Mouse (Mus musculus): Measurements from ENCODE around the gene Slit3.

The Slit3 gene

DNA sequence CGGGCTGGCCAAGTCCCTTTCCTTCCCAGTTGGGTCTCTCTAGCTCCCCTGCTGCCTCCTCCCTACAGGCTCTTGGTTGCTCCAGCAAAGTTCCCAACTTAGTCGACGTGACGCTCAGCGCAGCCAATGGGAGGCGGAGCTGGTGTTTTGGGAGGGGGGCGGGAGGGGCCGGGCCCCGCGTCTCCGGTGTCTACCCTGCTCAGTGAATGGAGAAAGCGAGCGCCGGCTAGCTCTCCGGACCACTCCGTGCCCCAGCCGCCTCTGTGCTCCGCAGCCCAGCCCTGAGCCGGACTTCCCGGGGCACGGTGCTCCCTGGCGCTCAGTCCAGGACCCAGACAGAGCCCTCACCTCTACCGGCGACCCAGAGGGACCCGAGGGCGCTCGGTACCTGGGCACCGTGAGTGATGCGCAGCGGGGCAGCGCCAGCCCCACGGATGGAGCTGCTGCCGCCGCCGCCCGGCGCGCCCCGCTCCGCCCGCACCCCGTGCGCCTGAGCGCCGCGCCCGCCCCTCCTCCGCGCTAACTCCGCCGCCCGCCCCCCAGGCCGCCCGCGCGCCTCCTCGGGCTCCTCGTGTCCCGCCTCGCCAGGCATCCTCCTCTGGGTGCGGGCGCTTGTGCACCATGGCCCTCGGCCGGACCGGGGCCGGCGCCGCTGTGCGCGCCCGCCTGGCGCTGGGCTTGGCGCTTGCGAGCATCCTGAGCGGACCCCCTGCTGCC, at the start of gene Slit3:
Gene Slit3 (plus strand): TSS at position 331 of the 717 bp plus-strand sequence.
- DNase-seq: peak; percentile 38

DNA sequence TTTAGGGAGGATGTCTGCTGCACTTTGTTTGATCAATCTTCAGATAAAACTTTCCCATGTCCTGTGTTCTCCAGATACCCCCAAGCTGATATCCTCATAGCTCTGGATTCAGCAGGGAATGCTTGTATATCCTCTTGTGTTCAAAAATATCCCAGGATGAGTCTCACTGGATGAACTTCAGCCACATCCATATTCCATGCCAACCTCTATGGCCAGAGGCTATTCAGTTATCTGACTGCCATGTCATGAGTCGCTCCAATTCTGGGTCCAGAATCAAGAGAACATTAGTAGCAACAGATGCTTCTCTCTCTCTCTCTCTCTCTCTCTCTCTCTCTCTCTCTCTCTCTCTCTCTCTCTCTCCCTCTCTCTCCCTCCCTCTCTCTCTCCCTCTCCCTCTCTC, 49.6 kb upstream of the Slit3 start:
- no peak for DNase-seq

DNA sequence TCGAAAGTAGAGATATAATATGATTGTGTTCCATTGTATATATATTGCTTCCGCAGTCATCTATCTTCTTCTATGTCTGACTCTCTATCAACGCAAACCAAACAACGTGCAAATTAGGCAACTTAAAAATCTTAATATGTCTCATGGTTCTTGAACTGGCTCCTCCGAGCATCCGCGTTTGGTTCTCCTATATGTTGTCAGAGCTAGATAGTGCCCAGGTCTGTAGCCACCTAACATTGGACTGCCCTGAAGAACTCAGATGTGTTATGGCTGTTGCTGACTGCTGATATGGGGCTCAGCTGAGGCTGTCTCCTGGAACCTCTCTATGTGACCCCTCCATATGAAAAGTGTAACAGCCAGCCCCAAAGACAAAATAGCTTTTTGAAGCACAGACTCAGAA, 45.6 kb upstream of the Slit3 start:
- DNase-seq: no peak

DNA sequence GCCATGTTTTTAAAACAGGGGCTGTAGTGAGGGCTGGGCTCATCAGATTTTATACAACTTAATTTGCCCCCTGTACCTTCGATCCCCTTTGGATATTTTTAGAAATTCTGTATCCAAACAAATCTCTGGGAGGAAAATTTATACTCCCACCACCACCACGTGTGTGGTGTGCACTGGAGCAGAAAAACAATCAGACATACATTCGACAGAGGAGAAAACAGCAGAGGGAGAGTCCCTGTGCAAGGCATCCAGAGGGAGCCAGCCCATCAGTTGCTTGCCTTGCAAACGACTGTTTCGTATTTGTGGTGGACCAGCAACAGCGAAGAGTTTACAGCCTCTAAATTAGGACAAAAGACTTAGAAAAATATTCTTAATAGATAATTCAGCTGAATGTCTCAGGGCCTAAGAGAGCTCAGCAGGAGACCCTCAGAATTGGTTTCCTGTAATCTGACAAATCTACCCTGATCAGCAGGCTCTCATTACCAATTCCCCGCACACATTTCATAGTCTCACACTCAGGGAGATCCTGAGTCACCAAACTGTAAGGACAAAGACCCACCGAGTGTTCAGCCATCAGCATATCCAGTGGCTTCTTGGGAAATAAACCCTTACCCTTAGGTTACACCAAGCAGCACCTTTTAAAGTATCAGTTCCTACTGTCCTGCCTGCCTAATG, 40.4 kb upstream of the Slit3 start:
- no peak for DNase-seq

DNA sequence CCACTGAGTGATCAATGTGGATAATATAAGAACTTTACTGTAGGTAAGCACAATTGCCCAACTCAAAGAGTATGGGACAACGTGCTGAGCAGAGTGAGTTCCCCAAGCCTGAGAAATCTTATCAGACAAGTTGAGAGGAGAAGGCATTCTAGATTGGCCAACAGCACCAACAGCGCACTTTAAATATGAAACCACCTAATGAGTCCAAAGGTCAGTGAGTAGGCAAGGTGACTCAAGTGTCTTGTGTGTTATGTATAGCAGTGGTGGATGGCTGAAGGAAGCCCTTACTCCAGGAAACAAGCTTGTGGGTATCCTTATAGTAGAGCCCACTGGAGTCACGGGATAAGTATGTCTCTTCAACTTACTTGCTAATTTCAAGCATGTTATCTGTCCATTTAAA, 38.7 kb upstream of the Slit3 start:
- no peak for DNase-seq

DNA sequence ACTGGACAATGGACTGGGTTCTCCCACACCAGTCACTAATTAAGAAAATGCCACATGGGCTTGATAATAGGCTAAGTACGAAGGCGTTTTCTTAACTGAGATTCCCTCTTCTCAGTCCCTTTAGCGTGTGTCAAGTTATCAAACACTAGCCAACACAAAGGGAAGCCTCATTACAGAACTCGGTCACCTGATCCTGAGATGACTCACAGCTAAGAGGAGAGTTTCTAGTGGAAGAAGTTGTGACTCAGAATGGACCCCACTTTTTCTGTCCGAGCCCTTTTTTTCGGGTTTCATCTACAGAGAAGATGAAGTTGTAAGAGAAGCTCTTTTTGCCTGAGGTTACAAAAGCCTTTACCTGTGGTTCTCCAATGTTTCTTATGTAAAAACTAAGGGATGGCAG, 38.0 kb upstream of the Slit3 start:
- DNase-seq: no peak

DNA sequence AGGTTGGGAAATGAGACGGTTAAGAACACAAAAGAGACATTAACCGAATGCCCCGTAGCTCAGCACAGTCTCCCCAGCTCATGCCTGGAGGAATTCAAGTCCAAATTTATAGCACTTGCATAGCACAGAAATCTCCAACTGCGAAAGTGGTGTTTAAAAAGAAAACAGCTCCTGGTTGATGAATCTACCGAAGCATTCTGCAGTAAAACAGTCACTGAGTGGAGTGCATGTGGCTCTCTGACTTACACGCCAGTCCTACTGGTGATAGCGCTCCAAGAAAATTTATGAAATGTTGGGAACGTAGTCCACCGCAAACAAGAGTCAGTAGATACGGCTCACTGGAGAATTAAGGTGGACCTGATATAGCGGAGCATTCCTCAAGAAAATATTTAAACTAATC, 35.7 kb upstream of the Slit3 start:
- DNase-seq: no peak

DNA sequence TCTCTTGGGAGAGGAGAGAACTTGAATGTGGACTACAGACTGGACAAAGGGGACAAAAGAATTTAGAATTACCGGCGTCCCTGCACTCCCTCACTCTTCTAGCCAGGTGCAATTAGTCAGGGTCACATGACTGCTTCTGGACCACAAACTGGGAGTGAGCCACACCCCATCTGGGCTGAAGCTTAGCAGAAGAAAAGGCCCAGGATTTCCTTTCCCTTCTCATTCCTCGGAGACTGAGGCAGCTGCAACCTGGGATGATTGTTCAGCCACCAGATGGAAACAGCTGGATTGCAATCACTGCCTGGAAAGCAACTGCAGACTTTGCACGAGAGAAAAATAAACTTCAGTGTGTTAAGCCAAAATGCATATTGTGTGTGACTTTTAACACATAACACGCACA, 35.0 kb upstream of the Slit3 start:
- no peak for DNase-seq

DNA sequence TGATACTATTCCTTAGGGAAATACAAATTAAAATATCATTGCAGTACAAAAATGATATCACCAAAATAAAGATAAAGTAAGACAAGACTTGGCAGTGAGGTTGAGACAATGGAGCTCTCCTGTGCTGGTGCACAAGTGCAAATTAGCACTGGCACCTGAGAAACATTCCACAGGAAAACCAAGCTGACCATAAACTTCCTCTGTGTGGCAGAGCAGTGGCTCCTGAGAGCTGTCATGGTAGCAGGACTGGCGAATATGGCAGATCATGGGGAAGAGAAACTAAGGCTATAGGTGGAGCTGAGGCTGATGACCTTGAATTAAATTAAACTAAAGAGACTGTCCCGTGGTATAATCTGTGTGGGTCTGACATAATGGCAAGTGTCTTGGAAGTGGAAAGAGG, 33.6 kb upstream of the Slit3 start:
- DNase-seq: no peak

DNA sequence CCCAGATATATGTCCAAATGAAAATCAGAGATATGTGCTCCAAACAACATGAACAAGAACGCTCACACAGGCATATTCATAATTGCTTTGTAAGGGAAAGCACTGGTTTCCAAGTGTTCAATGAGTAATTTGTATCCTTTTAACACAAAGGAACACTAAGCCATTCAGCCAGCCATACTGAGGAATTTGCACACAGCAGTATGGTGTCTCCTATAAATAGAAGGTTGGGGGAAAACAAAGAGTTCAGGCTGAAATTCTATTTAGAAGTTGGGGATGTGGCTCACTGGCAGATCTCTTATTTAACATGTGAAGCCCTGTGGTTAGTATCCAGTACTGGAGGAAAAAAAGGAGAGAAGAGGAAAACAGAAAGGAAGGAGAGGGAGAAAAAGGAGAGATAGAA, 32.9 kb upstream of the Slit3 start:
- DNase-seq: no peak

DNA sequence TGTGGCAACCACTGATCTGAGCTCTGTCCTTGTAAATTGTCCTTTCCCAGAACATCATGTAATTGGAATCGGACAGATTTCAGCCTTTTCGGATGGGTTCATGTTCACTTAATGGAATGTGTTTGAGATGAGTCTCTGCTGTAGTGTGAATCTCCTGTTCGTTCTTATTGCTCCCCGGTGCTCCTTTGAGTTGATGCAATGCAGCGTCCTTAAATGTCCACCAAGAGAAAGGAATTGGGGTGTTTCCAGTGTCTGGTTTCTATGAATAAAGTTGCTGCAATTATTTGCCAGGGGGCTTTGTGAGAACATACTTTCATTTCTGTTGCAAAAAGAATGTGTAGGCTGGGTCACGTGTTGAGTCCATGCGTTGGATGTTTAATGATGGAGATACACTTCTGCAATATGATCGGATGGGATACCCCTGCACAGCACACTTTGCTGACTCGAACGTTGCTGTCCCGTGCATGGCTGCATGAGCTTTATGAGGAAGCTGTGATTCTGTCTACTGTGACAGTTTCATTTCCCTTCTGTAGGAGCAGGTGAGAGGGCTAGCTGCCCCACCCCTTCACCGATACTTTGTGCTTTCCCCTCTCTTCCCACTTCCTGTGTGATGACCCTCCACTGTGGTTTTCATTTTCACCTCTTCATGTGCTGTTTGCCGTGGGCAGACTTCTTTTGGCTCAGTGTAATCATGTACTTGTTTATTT, 30.2 kb upstream of the Slit3 start:
- no peak for DNase-seq

DNA sequence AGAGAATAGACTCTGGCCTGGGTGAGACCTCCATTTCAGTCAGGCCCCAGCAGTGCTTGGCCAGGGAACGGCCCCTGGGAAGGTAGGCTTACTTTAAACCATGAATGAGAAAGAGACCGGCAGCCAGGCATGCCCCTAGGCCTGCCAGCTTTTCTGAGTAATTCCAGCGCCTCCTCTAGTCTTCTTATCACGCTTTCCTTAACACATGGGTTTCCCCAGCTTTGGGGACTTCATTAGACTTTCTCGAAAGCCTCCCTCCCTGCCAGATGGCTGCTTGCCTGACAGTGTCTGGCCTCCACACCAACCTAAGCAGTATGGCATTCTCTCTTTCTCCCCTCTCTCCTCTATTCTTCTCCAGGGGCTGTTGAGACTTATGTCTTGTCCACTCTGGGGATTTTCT, 24.5 kb upstream of the Slit3 start:
- DNase-seq: no peak

DNA sequence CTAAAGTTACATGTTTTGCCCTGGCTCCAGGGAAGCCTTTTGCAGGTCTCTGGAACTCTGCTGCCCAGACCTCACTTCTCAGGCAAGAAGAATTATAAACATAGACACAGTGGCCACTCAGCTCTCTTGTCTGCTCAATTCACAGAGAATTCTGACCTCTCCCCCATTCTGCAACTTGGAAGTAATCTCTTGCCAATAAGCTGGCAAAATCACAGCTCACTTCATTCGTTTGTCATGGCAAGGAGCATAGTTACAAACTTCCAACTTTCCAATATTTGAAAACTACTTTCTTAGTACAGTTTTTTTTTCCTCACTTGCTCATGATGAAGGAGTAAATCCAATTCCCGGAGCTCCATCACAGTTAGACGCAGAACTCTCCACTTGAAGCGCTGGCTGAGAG, 11.2 kb upstream of the Slit3 start:
- no peak for DNase-seq

DNA sequence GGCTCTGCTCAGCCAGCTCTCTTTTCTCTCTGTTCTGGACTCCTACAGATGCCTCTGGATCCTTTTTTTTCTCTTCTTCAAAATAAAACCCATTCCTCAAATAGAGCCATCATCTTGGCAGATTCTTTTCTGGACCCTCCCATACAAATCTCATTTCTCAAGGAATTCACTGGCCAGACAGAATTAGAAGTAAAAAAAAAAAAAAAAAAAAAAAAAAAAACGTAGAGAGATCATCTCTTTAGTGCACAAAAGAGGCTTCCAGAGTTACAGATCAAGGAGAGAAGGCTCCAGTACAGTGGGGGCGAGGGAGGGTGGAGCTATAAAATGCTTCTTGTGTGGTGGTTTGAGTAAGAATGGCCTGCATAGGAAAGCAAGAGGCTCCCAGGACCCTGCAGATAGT, 10.2 kb upstream of the Slit3 start:
- no peak for DNase-seq

DNA sequence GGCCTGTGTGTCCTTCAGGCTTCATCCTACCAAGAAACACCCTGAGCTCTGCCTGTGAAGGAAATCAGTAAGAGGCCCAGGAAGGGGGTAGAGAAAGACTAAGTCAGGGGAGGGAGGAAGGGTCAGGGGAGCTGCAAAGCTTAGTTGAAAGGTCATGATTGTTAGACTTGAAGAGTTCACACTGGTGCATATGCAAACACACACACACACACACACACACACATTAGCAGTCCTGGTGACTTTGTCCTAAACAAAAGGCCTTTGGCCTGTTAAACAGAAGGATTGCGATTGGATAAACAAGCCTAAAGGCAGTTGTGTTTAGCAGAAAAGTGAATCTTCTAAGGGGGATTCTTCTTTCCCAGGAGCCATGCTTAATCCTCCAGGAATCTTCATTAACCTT, 7.7 kb upstream of the Slit3 start:
- DNase-seq: no peak

DNA sequence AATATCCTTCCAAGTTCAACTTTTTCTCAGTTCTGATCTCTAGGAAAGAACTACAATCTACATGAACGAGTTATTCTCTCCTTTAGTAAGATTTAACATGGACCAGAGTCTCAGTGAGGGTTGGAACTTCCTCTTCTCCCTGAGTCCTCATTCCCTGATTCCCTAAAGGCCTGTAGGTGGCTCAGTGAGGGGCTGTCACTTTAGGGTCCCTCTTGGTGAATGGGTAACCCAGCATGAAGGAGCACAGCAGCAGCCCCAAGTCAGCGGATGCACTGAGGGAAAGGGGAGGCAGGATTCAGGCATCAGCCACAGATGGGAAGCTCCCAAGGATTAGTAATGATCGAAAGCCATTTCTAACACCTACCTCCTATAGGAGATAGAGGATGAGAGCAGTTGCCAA, 4.6 kb upstream of the Slit3 start:
- DNase-seq: no peak

DNA sequence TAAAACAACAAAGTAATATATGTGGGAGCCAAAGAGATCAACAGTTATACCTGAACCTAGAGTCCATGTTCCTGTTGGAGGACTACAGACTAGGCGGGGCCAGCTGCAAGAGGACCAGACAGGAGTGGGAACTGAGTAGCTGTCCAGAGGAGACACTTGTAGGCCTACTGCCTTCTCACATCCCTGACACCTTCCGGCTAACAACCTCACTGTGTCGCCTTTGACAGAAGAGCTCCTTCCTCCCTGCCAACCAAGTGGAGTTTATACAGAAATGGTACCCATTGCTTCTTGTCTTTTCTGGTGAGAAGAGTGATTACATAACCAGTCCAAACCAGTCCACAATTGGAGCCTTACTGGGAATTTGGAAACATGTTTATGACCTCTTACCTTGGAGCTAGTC, 3.2 kb upstream of the Slit3 start:
- DNase-seq: no peak

DNA sequence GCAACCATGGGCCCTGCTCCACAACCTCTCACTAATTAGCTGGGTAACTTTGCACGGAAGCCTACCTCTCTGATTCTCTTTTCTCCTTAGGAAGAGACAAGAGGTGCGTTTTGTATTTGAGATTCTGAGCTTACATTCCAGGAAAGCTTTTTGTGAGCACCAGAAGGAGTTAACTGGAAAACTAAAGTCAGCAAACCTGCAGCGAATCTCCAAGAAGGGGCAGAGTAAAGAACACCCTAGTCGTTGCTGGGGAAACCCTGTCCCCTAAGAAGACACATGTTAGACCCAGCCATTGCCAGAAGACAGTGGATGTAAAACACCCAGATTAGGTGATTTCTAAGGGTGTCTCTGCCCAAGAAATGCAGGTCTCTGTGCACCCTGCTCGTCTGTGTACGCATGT, 2.3 kb upstream of the Slit3 start:
- DNase-seq: no peak

DNA sequence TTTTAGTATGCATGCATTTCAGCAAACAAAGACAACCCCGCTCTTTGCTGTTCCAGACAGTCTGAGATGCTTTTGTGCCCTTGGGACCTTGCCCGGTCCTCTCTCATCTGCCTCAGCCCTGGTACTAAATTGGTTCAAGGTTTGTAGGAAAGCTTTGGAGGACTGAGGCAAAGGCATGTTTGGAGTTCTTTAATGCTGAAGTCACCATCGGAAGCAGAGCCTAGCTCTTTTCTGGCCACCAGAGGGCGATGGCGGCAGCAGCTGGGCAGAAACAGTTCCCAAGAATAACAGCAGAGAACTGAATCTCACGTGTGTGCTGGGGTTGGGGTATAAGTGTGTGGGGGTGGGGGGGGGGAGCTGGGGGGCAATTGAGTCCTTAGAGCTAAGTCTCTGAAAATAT, 1.7 kb upstream of the Slit3 start:
- peak; percentile 87 for DNase-seq

DNA sequence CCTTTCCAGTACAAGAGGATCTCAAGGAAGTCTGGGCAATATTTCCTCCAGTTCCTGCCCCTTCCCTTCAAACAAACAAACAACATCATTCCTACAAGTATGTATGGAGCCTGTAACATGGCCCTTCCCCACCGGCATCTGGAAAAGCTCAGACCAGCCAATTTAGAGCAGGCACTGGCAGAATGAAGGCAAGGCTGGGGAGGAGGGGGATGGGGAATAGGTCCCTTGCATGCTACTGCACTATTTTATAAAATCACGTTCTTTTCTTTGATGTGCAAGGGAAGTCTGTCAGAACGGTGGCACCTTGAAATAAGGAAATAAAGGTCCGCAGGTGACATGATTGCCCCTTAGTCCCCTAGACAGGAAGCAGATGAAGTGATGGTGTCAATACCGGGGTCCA, 948 bp upstream of the Slit3 start:
- no peak for DNase-seq

DNA sequence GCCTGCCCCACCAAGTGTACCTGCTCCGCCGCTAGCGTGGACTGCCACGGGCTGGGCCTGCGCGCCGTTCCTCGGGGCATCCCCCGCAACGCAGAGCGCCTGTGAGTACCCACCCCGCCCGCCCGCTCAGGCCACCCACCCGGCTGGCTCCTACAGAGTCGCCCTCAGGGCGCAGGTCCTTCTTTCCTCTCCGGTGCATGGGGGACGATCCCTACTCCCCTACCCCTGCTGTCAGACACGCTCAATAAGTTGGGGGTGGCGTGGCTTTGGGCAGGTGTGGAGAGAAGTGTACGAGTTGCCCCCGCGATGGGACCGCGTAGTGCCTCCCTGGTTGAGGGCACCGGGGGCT, 561 bp downstream of the Slit3 start:
- peak; percentile 19 for DNase-seq

DNA sequence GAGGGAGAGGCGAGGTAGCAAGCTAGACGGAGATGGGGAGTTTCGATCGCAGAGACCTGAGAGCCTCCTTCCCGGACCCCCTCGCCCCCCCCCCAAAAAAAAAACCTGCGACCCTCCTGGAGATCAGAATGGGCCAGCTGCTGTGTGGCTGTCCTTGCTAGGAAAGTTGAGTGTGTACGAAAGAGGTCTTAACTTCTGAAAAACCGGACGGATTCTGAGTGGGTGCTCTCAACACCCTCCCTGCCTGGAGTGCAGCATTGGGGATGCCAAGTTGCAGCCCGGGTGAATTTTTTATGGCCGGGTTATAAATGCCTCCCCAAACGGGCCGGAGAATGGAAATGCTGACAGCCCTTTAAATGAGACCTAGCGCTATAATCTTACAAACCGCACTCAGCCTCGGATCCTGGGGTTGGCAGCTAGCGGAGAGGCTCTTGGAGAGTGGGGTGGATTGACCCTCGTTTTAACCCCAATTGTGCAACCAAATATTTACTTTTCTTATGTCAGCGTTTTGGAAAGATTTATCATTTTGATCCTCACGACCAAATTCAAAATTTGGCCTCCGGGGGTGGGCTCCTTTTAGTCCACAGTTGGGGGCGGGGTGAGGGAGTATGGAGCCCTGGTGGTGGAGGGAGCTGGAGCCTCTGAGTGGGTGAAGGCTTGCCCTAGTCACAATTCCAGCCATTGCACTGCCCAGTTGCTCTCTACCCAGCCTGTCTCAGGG, 1.2 kb downstream of the Slit3 start:
- no peak for DNase-seq

DNA sequence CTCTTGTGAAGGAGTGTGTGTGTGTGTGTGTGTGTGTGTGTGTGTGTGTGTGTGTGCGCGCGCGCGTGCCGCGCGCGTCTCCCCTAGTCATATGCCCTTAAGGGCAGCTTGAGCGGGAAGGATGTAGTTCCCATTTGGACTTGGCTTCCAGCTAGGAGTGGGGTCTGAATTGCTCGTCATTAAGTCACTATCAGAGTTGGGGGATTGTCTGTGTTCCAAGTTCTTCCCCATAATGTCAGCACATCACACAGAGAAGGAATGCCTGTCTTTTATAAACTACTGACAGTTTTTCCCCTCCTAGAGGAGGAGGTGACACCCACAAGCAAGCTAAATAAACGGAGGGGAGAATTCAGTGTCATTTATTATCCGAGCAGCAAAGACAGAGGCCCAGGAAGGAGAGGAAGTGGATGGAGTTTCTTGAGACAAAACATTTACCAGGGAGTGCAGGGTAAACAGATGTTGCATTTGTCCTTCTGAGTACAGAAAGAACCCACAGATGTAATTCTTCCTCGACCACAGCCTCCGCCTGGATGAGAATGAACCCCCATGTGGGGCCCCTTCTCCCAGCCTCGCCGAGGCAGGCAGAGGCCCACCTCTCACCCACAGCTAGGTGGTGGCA, 3.6 kb downstream of the Slit3 start:
- DNase-seq: no peak

All from thymus, postnatal 4 days (tissue).